Mouse (Mus musculus) left cerebral cortex, postnatal 25 days (tissue): ENCODE measurements around the gene Igf2bp2. TPM values are rescaled to one million over a fixed set of nuclear protein-coding genes. Genes with fewer than 3 reads are reported as not detected.
A peak's percentile ranks its signal among the peaks of the same experiment; 100 is the strongest.

Experiments used
- DNase-seq, 2 experiments: peaks; one replicate each; pipeline ENCODE4 v3.0.0; 2022; ENCODE audit warnings: low spot score in 2 of 2, mixed read lengths in 1 of 2
- intact Hi-C: fragments of 180-260 bp; cut with DNase I; formaldehyde crosslinking; loops from one replicate; pipeline ENCODE4 v1.15.1; 2025
- total RNA-seq, 2 experiments: library from RNA; stranded (reverse); gene quantifications; 2 replicates each; pipeline ENCODE4 v1.2.3; 2021

Gene Igf2bp2
- total RNA-seq, 2 experiments from 2014 or later: 1.9 to 2.0 TPM

DNA sequence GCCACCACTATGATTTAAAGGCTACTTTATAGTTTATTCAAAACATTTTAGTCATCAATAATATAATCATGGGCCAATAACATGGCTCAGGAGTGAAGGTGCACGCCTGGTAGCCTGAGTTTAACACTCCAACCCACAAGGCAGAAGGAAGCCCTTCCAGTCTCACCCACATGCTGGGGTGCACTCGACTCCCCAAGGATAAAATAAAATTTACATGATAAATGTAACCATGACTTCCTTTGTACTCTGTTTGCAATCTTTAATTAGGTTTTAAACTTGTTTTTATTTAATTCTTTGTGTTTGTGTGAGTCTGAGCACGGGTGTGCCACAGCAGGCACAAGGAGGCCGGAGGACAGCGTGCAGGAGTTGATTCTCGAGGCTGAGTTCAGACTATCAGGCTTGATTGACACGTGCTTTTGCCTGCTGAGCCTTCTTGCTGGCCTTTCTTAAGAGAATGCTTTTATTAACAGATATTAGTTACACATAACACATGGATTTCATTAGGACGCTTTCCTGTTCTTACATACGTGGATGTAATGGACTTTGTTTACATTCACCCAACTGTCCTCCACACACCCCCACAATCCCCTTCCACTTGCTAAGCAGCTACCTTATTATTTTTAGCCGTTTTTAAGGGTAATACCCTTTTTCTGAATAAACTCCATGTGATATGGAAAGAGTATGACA, 13.3 kb downstream of the Igf2bp2 start:
- intact Hi-C loops: no loop called here
- DNase-seq: no peak

GRCm38 (mm10) chr16:22149076-22149475, 14.0 kb downstream of the Igf2bp2 start:
- no peak for DNase-seq
- intact Hi-C loops: no loop called here

DNA sequence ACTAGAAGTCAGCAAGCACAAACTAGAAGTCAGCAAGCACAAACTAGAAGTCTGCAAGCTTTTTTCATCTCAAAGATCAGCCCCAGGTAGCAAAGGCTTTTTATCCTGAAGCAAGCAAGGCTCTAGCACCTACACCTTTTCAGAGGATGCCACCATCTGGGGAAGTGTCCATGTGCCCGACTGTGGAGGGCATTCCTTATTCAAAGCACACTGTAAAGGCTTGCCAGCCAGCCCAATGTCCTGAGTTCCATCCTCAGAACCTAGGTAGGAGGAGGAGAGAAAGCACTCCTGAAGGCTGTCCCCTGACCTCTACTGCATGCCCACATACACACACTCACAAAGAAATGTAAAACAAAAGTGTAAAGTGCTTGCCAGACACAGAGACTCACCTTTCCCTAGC, 16.0 kb downstream of the Igf2bp2 start:
- intact Hi-C loops: no loop called here
- no peak for DNase-seq

GRCm38 (mm10) chr16:22146071-22146470, 17.0 kb downstream of the Igf2bp2 start:
- intact Hi-C loops: no loop called here
- DNase-seq: no peak

DNA sequence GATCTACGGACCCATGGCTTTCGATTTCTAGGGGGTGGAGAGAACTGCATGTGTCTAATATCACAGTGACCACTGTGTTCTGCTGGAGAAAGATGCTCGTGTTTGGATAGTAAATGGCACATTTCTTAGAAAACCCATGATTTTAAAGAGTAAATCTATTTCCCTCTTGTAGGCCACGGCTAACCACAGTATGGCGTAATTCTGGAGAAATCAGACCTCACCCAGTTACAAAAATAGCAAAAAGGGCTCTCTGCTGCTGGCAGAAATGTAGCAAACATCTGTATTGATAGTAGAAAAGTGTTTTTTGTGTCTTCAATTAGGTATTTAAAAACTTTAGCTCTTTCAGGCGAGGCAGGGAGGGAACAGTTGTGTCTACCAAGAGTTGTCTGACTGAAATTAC, 18.6 kb downstream of the Igf2bp2 start:
- no peak for DNase-seq
- intact Hi-C loops: no loop called here

GRCm38 (mm10) chr16:22140861-22141260, 22.2 kb downstream of the Igf2bp2 start:
- DNase-seq: no peak
- intact Hi-C loops: no loop called here

- no peak for DNase-seq
- intact Hi-C loops: no loop called here
These were observed 23.3 kb downstream of the Igf2bp2 start for GRCm38 (mm10) chr16:22139821-22140220.

DNA sequence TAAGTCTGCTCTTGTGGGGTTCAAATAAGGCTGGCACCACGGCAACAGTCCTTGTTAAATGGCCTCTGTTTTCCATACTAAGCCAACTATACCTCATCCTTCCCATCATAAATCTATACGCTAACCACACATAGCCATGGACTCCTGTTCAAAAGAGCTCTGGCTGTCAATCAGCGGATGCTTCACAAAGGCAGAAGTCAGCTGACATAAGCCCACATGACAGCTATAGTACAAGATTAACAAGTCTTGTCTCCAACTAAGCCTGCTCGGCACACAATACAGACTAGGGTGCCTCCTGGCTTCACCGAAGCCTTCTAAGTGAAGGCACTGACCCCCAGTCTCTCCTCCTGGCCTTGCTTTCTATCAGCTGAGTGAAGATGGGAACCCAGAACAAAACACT, 26.9 kb downstream of the Igf2bp2 start:
- intact Hi-C loops: no loop called here
- DNase-seq: no peak

- DNase-seq: no peak
- intact Hi-C loops: no loop called here
These were observed 31.8 kb downstream of the Igf2bp2 start for GRCm38 (mm10) chr16:22131321-22131720.

DNA sequence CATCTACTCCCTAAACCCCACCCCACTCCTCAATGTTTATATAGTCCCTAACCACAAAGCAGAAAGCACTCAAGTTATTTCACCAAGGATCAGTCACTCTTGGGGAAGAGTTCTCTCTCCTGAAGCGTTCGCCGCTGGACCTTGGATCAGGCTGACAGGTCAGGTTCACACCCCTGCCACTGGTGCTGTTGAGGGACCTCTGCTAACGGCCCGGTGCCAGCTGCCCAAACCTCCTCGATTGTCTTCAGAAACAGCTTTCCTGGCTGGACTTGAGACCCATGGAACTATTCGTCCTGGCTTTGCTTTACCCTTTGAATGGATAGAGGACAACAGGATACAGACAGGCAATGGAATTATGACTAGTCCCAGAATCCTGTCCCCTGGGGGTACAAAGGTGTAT, 33.6 kb downstream of the Igf2bp2 start:
- intact Hi-C loops: no loop called here
- DNase-seq: no peak

DNA sequence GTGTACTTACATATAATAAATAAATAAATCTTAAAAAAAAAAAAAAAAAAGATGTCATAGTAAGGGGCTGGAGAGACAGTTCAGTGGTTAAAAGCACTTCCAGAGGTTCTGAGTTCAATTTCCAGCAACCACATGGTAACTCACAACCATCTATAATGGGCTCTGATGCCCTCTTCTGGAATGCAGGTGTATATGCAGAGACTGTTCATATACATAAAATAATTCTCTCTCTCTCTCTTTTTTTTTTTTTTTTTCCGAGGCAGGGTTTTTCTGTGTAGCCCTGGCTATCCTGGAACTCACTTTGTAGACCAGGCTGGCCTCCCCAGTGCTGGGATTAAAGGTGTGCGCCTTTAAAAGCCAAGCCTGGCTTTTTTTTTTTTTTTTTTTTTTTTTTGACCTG, 34.5 kb downstream of the Igf2bp2 start:
- intact Hi-C loops: no loop called here
- no peak for DNase-seq

DNA sequence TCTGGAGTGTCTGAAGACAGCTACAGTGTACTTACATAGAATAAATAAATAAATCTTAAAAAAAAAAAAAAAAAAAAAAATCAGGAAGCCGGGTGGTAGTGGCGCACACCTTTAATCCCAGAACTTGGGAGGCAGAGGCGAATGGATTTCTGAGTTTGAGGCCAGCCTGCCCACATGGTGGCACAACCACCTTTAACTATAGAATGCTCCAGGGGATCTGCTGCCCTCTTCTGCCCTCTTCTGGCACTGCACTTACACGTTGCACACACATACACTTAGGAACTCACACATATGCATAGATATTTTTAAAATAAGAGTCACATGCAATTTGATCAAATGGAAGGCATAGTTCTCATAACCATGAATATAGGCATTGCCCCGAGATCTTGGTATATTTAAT, 35.3 kb downstream of the Igf2bp2 start:
- DNase-seq: no peak
- intact Hi-C loops: no loop called here

DNA sequence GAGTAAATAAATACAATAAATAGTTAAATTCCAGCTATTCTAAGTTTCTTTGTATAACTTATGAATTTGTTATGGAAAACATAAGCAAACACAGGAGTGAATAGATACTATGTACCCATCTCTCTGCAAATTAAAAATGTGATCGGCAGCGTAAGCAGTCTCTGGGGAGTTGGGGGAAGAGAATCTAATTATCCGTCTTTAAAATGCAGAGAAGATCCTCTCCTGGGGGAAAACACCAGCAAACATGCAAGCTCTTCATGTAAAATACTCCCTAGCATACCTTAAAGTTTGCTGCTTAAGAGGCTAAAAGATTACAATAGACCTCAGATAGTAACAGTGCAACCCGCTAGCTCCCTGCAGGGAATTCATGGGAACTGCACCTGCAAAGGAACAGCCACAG, 36.2 kb downstream of the Igf2bp2 start:
- intact Hi-C loops: no loop called here
- no peak for DNase-seq

GRCm38 (mm10) chr16:22124325-22124918, 38.7 kb downstream of the Igf2bp2 start:
- intact Hi-C loops: loop anchor here (5.0 kb wide), 1 partner anchor 287 kb away; no protein-coding TSS in a partner anchor
- no peak for DNase-seq

GRCm38 (mm10) chr16:22123658-22124057, 39.4 kb downstream of the Igf2bp2 start:
- DNase-seq: peak; percentile 28 to 29
- intact Hi-C loops: loop anchor here (5.0 kb wide), 1 partner anchor 286 kb away; no protein-coding TSS in a partner anchor

GRCm38 (mm10) chr16:22121109-22121508, 42.0 kb downstream of the Igf2bp2 start:
- DNase-seq: peak; percentile 8 to 76
- intact Hi-C loops: loop anchor here (5.0 kb wide), 1 partner anchor 284 kb away; no protein-coding TSS in a partner anchor

GRCm38 (mm10) chr16:22119524-22119923, 43.6 kb downstream of the Igf2bp2 start:
- peak in 1 of 2 experiments; percentile 14 for DNase-seq
- intact Hi-C loops: no loop called here

GRCm38 (mm10) chr16:22118716-22119501, 44.2 kb downstream of the Igf2bp2 start:
- DNase-seq: peak; percentile 37 to 77
- intact Hi-C loops: no loop called here

DNA sequence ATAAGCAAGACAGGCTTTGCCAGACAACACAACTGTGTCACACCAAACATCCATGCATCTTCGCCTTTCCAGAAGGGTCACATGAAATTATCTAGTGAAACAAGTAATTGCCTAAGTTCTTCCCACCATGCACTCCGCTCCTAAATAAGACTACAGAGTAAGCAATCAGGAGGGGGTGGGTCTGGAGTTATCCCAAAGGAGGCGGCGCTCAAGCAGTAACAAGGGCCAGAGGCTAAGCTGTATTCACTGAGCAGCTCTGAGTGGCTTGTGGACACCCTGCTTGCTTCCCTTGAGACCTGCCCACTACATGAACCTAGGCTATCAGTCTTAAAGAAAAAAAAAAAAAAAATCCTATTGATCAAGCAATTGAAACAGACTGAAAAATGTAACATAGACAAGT, 44.9 kb downstream of the Igf2bp2 start:
- no peak for DNase-seq
- intact Hi-C loops: no loop called here

DNA sequence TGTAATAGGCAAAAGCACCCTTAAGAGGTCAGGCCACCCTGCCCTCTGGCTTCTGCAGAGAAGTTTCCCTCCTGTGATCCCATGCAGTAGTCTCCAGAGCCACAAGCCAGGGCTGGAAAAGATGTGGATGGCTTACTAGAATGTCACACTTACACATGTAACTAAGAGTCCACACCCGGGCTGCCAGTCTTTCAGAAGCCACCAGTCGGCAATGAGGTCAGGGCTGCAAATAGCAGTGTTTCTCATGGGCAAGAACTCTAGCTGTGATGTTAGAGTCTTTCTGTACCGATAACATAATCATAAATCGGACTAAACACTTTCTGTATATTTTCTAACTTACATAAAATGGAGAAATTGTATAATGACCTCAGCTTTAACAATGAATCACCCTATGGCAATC, 46.4 kb downstream of the Igf2bp2 start:
- DNase-seq: no peak
- intact Hi-C loops: no loop called here

- DNase-seq: no peak
- intact Hi-C loops: no loop called here
These were observed 47.0 kb downstream of the Igf2bp2 start for GRCm38 (mm10) chr16:22116058-22116457.
